Mouse (Mus musculus): ENCODE data around the gene Itpr1.

Gene Itpr1

GRCm38 (mm10) chr6:108466061-108466531 lies 253.2 kb downstream of the Itpr1 start:
- DNase-seq (ENCODE audit: low read depth, low spot score), result no peak

GRCm38 (mm10) chr6:108467597-108467996 lies 254.7 kb downstream of the Itpr1 start:
- DNase-seq (ENCODE audit: low read depth, low spot score), result no peak

GRCm38 (mm10) chr6:108468226-108468825 lies 255.4 kb downstream of the Itpr1 start:
- no peak for DNase-seq (ENCODE audit: low read depth, low spot score)

DNA sequence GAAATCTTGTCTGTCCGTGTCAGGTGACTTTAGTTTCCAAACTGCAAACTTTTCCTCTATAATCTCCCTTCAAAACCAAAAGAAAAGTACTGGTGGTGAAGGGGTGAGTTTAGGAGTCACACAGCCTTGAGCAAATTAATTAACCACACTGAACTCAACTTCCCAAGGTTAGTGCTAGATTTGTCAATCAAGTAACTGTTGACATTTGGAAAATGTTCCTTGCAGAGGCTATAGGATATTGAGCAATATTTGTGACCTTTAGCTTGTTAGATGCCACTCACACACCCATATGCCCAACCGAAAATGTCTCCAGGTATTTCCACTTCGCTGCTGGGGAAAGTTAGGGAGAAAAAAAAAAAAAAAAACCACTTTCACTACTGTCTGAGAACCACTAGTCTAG lies 259.0 kb downstream of the Itpr1 start:
- DNase-seq (ENCODE audit: low read depth, low spot score), result no peak

GRCm38 (mm10) chr6:108472748-108473147 lies 259.9 kb downstream of the Itpr1 start:
- no peak for DNase-seq (ENCODE audit: low read depth, low spot score)

- no peak for DNase-seq (ENCODE audit: low read depth, low spot score)
Measured at GRCm38 (mm10) chr6:108476797-108477235, 263.9 kb downstream of the Itpr1 start.

DNA sequence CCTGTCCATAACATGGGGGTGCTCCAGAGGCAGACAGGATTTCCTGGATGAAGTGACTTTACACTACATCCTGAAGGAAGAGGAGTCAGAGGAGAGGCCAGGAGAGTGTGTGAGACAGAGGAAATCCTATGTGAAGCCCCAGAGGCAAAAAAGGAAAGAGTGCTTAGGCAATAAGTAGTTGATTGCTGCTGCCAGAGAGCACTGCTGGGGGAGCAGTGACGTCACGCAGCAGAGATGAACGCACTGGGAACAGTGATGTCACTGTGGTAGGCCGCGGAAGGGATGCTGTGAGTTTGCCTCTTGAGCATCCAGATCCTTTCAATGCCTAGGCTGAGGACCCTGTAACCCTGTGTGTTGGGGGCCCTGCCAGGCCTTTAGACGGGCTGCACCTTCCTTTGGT lies 264.7 kb downstream of the Itpr1 start:
- DNase-seq (ENCODE audit: low read depth, low spot score), result no peak

GRCm38 (mm10) chr6:108481190-108481589 lies 268.3 kb downstream of the Itpr1 start:
- no peak for DNase-seq (ENCODE audit: low read depth, low spot score)

DNA sequence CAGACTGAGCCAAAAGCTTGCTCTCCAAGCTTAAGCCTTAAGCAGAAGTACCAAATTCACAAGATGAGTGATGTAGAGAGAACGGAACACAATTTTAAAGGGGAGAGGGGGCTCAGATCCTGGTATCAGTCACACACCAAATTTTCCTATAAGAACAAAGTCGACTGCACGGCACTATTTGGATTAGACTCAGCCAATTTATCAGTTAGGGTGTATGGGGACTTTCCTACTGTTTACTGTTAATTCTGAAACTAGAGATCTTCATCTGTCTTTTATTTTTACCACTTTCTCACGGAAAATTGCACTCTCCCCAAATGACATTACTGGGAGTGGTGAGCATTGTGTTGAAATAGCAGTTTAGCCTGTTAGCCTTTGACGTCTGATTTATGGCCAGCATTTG lies 269.6 kb downstream of the Itpr1 start:
- no peak for DNase-seq (ENCODE audit: low read depth, low spot score)

DNA sequence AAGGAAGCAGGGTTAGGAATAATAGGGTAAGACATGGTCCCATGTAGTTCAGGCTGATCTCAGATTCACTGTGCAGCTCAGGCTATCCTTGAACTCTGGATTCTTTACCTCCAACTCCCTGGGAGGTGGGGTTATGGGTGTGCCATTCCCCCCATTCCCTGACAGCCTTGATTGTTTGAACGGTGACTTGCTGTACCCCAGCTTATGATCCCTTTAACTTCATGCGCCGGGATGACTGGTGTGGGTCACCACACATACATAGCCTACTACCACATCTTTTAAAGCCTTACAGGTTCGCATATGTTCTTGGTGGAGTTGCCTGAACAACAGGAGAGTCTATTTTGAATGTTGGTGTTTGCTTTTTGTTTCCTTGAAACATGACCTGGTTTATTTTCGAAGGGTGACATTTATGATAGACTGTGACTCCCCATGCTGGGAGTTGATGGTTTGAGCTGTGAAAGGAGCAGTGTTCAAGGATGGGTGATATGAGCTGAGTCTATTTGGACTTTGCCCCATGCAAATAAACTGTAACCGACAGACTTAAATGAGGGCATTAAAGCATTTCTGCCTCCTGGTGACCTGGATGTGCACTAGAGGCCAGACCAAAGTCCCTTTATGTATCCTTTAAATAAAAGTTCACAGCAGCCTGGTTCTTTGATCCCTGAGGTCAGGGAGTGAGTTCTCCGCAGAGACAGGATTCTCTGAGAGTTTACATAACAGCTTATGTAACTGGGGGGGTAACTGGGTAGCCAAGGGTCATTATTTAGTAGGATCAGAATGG lies 273.5 kb downstream of the Itpr1 start:
- no peak for DNase-seq (ENCODE audit: low read depth, low spot score)

GRCm38 (mm10) chr6:108487300-108487835 lies 274.5 kb downstream of the Itpr1 start:
- DNase-seq (ENCODE audit: low read depth, low spot score), result no peak

DNA sequence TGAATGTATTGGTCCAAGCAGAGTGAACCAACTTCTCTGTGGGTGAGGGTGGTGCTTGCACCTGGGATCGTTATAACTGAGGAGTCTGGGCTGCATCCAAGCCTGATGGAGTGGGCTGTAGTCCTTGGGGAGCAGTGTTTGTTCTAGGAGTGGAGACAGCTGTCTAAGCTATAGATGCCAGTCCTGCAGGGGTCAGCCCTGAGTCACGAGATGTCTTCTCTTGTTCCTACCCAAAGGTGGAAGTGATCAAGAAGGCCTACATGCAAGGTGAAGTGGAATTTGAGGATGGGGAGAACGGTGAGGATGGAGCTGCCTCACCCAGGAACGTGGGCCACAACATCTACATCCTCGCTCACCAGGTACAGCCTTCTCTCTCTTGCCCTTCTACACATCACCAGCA lies 275.4 kb downstream of the Itpr1 start:
- DNase-seq (ENCODE audit: low read depth, low spot score), result peak; percentile 17

- DNase-seq (ENCODE audit: low read depth, low spot score), result no peak
Measured at GRCm38 (mm10) chr6:108491969-108492368, 279.1 kb downstream of the Itpr1 start.

GRCm38 (mm10) chr6:108493753-108494152 lies 280.9 kb downstream of the Itpr1 start:
- DNase-seq (ENCODE audit: low read depth, low spot score), result no peak

DNA sequence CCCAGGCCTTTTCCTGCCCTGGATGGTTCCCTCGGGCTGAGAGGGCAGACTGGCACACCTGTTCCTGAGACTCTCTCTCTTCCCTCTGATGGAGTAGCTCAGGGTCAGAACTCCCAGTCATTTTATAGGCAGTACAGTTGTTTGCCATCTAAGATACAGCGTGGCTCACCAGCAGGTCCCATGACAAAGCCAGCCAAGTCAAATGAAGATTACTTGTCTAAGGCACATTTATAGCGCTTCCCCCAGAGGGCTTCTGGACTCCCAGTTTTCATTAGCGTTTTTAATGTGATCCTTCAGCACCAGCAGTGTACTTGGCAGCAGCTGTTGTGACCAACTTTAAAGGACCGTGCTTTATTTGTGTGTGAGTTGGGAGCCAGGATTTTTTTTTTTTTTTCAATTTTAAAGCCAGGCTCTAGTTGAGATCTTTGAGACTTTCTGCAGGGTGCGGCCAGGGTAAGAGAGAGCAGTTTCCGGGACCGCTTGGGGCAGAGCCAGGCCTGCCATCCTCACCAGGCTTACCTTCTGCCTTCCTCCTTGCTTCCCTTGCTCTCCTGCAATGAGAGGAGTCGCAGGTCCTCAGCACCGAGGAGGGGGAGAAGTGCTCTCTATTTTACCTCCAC lies 281.4 kb downstream of the Itpr1 start:
- DNase-seq (ENCODE audit: low read depth, low spot score), result no peak

- no peak for DNase-seq (ENCODE audit: low read depth, low spot score)
Measured at GRCm38 (mm10) chr6:108494994-108495393, 282.1 kb downstream of the Itpr1 start.

DNA sequence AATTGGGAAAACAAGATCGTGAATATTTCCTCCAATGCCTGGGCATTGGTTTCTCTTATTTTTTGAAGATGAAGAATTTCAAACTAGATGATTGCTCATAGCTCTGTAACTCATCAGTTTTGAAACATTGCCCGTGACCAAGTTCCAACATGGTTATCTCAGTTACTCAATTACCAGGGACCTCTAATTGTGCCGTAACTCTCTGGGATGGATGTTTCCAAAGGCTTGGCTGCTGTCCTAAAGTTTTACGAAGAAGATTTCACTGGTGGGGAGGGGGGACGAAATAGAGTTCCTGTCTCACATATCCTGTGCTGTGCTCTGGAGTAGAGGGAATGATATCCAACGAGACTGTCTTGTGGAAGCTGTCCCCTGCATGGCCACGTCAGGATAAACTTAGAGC lies 285.2 kb downstream of the Itpr1 start:
- no peak for DNase-seq (ENCODE audit: low read depth, low spot score)

GRCm38 (mm10) chr6:108503651-108504050 lies 290.8 kb downstream of the Itpr1 start:
- DNase-seq (ENCODE audit: low read depth, low spot score), result no peak

DNA sequence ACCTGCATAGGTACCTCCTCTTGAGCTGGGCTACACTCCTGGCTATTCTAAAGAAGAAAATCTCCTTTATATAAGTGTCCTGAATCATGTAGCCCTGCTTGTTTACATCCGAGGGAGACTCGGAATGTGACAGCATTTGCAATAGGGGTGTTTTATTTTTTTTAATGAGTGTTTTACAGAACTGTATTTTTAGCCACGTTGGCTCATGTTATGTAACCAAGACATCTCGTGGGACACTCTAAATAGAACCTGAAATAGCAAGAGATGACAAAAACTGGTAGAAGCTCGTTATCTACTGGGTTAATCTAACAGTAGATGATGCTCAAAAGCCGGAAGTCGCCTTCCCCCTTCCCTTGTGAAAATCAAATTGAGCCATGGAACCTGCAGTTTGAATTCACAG lies 291.8 kb downstream of the Itpr1 start:
- DNase-seq (ENCODE audit: low read depth, low spot score), result no peak

GRCm38 (mm10) chr6:108506161-108506560 lies 293.3 kb downstream of the Itpr1 start:
- DNase-seq (ENCODE audit: low read depth, low spot score), result no peak

DNA sequence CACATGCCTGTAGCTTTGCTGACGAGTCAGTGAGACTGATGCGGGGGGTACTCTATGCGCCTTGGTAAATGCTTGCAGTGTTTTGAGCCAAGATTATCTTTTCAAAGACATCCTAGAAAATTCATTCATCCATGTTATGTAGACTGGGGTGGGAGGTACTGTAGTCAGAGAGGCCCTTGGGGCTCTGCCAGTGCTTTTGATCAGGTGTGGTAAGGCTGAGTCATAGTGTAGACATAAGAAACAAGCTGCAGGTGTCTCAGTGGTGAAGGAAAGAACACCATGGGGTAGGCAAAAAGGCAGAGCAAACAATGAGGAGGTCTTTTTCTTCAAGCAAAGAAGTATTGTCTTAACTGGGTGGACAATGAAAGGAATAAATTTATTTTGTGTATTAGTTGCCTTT lies 294.4 kb downstream of the Itpr1 start:
- DNase-seq (ENCODE audit: low read depth, low spot score), result no peak

- no peak for DNase-seq (ENCODE audit: low read depth, low spot score)
Measured at GRCm38 (mm10) chr6:108509320-108509719, 296.4 kb downstream of the Itpr1 start.
